Mouse (Mus musculus): ENCODE results near the gene Wdr11.

Wdr11 gene

GRCm38 (mm10) chr7:129591371-129592131 lies at the start of gene Wdr11:
Gene Wdr11, plus strand, starts transcription at chr7:129591863.
- peak; percentile 88 for DNase-seq (ENCODE audit: extremely low spot score)

GRCm38 (mm10) chr7:129567541-129567940 lies 24.1 kb upstream of the Wdr11 start:
- no peak for DNase-seq (ENCODE audit: extremely low spot score)

- DNase-seq (ENCODE audit: extremely low spot score): no peak
Measured at GRCm38 (mm10) chr7:129568338-129568737, 23.3 kb upstream of the Wdr11 start.

GRCm38 (mm10) chr7:129574471-129574870 lies 17.2 kb upstream of the Wdr11 start:
- no peak for DNase-seq (ENCODE audit: extremely low spot score)

GRCm38 (mm10) chr7:129575110-129575784 lies 16.4 kb upstream of the Wdr11 start:
- no peak for DNase-seq (ENCODE audit: extremely low spot score)

- no peak for DNase-seq (ENCODE audit: extremely low spot score)
Measured at GRCm38 (mm10) chr7:129592132-129592745, 576 bp downstream of the Wdr11 start.

- no peak for DNase-seq (ENCODE audit: extremely low spot score)
Measured at GRCm38 (mm10) chr7:129597186-129597585, 5.5 kb downstream of the Wdr11 start.

GRCm38 (mm10) chr7:129606291-129606690 lies 14.6 kb downstream of the Wdr11 start:
- DNase-seq (ENCODE audit: extremely low spot score): no peak

- no peak for DNase-seq (ENCODE audit: extremely low spot score)
Measured at GRCm38 (mm10) chr7:129621141-129621540, 29.5 kb downstream of the Wdr11 start.

GRCm38 (mm10) chr7:129630351-129630750 lies 38.7 kb downstream of the Wdr11 start:
- no peak for DNase-seq (ENCODE audit: extremely low spot score)

- no peak for DNase-seq (ENCODE audit: extremely low spot score)
Measured at GRCm38 (mm10) chr7:129631453-129631852, 39.8 kb downstream of the Wdr11 start.

- DNase-seq (ENCODE audit: extremely low spot score): no peak
Measured at GRCm38 (mm10) chr7:129635898-129636640, 44.4 kb downstream of the Wdr11 start.

GRCm38 (mm10) chr7:129636992-129637391 lies 45.3 kb downstream of the Wdr11 start:
- no peak for DNase-seq (ENCODE audit: extremely low spot score)

GRCm38 (mm10) chr7:129637906-129638475 lies 46.3 kb downstream of the Wdr11 start:
- DNase-seq (ENCODE audit: extremely low spot score): no peak

GRCm38 (mm10) chr7:129639006-129639405 lies 47.3 kb downstream of the Wdr11 start:
- no peak for DNase-seq (ENCODE audit: extremely low spot score)

- no peak for DNase-seq (ENCODE audit: extremely low spot score)
Measured at GRCm38 (mm10) chr7:129639833-129640232, 48.2 kb downstream of the Wdr11 start.

- no peak for DNase-seq (ENCODE audit: extremely low spot score)
Measured at GRCm38 (mm10) chr7:129643290-129643689, 51.6 kb downstream of the Wdr11 start.

GRCm38 (mm10) chr7:129647798-129648197 lies 56.1 kb downstream of the Wdr11 start:
- no peak for DNase-seq (ENCODE audit: extremely low spot score)

GRCm38 (mm10) chr7:129648938-129649337 lies 57.3 kb downstream of the Wdr11 start:
- peak; percentile 89 for DNase-seq (ENCODE audit: extremely low spot score)

GRCm38 (mm10) chr7:129650717-129651116 lies 59.1 kb downstream of the Wdr11 start:
- no peak for DNase-seq (ENCODE audit: extremely low spot score)

- no peak for DNase-seq (ENCODE audit: extremely low spot score)
Measured at GRCm38 (mm10) chr7:129651781-129652180, 60.1 kb downstream of the Wdr11 start.
